Mouse (Mus musculus) kidney, embryonic 16.5 days (tissue): Measurements from ENCODE around the gene Vps13a. TPM values are rescaled to one million over a fixed set of nuclear protein-coding genes. Genes with fewer than 3 reads are reported as not detected.
"Not testable (repeated sequence)": the region's sequence is repeated elsewhere in the genome, so short reads cannot be mapped to it uniquely, and the experiment has no call there.

Experiments used
- ATAC-seq: fragments of 200-750 bp; cut with Nextera tagmentation; 2 replicates; pipeline ENCODE4 v1.8.0; 2017; ENCODE audit warnings: moderate TSS enrichment; ENCODE audit not compliant: low FRiP score, low TSS enrichment
- H3K27ac ChIP-seq: fragments of 300-500 bp; sonication (generic); 2 replicates; pipeline ENCODE4 v1.5.1; 2014; ENCODE audit warnings: low read length
- H3K27me3 ChIP-seq: fragments of 300-500 bp; sonication (generic); 2 replicates; pipeline ENCODE4 v1.6.1; 2014; ENCODE audit warnings: low read length, control low read depth, mixed read lengths; ENCODE audit not compliant: insufficient read depth
- H3K36me3 ChIP-seq: fragments of 300-500 bp; sonication (generic); 2 replicates; pipeline ENCODE4 v1.6.1; 2014; ENCODE audit warnings: low read length, control low read depth, mixed read lengths; ENCODE audit not compliant: insufficient read depth
- H3K4me1 ChIP-seq: fragments of 300-500 bp; sonication (generic); 2 replicates; pipeline ENCODE4 v1.6.1; 2014; ENCODE audit warnings: low read length, control low read depth, mixed read lengths; ENCODE audit not compliant: insufficient read depth
- H3K4me2 ChIP-seq: fragments of 300-500 bp; sonication (generic); replicated peaks from 2 replicates; pipeline ENCODE4 v1.6.1; 2014; ENCODE audit warnings: low read depth, low read length
- H3K4me3 ChIP-seq: fragments of 300-500 bp; sonication (generic); 2 replicates; pipeline ENCODE4 v1.5.1; 2014; ENCODE audit warnings: mild to moderate bottlenecking, low read length
- H3K9ac ChIP-seq: fragments of 300-500 bp; sonication (generic); replicated peaks from 2 replicates; pipeline ENCODE4 v1.6.1; 2014; ENCODE audit warnings: low read length
- H3K9me3 ChIP-seq: fragments of 300-500 bp; sonication (generic); 2 replicates; pipeline ENCODE4 v1.6.1; 2016; ENCODE audit warnings: low read length, control low read depth
- WGBS: fragments of 180-500 bp; shearing (Covaris S2); extraction: QIAGEN DNeasy Blood & Tissue Kit; methylation state at CpG from one replicate; pipeline ENCODE4 v1.1.7; 2014; 5-methylcytosine and 5-hydroxymethylcytosine counted together
- polyA plus RNA-seq: library from polyadenylated mRNA; unstranded; fragments of >200 nt; fragmentation: Nextera tagmentation; extraction: Ambion mirVana; gene quantifications from 2 replicates; pipeline ENCODE4 v1.2.1, GENCODE M21; 2015

Gene Vps13a
- polyA plus RNA-seq, 1 experiment from 2014 or later = 7.8 TPM

DNA sequence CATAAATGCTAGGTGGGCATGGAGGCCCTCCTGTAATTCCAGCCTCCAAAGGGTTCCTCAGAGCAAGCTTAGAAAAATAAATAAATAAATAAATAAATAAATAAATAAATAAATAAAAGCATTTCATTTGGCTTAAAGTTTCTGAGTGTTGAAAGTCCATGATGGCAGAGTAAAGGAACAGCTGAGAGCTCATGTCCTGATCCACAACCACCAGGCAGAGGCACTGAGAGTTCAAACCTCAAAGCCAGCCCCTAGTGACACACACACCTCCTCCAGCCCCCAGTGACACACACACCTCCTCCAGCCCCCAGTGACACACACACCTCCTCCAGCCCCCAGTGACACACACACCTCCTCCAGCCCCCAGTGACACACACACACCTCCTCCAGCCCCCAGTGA lies 3.3 kb downstream of the Vps13a start:
- H3K27ac ChIP-seq, ATAC-seq, H3K9me3 ChIP-seq, H3K27me3 ChIP-seq, H3K4me3 ChIP-seq, H3K9ac ChIP-seq, H3K36me3 ChIP-seq, H3K4me2 ChIP-seq: not testable (repeated sequence)
- peaks cover 15% of the 10 kb centered on the region for H3K4me1 ChIP-seq

- WGBS = 64% methylated on average over 11 of the region's 11 CpGs
- no peak for ATAC-seq
- Histone ChIP-seq H3K4me1 (no peaks in the 10 kb centered on the region), H3K27me3 (no peaks in the 10 kb centered on the region), H3K4me2 (no peak overlapping the region), H3K4me3 (no peak overlapping the region), H3K9ac (no peak overlapping the region), H3K9me3 (no peaks in the 10 kb centered on the region), H3K27ac (no peak overlapping the region), H3K36me3 (no peaks in the 10 kb centered on the region)
These were observed 7.3 kb downstream of the Vps13a start for GRCm38 (mm10) chr19:16773237-16774016.

DNA sequence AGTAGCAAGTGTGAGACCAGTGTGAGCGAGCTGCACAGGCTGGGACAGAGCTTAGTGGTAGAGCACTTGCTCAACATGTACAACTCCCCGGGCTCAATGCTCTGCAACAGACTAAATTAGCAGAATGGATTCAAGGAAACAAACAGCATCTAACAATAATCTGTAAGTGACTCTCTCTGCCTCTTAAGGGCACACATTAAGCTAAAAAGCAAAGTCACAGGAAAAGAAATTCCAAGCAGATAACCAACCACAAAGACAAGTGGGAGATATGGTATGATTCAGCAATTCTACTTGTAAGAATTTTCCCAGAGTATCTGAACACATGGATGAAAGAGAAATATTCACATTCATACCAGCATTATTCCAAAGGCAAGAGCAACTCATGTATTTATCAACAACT lies 13.3 kb downstream of the Vps13a start:
- Histone ChIP-seq H3K4me3 (no peak overlapping the region), H3K27me3 (no peaks in the 10 kb centered on the region), H3K9me3 (no peaks in the 10 kb centered on the region), H3K27ac (no peak overlapping the region), H3K9ac (no peak overlapping the region), H3K4me1 (no peaks in the 10 kb centered on the region), H3K4me2 (no peak overlapping the region), H3K36me3 (no peaks in the 10 kb centered on the region)
- 90% methylated on average over 2 of the region's 2 CpGs for WGBS
- no peak for ATAC-seq

- not testable (repeated sequence) for H3K9ac ChIP-seq, H3K36me3 ChIP-seq, H3K4me2 ChIP-seq, H3K9me3 ChIP-seq, H3K4me3 ChIP-seq, H3K4me1 ChIP-seq, H3K27ac ChIP-seq, ATAC-seq, H3K27me3 ChIP-seq
- WGBS = 90% methylated on average over 8 of the region's 9 CpGs
These were observed 23.3 kb downstream of the Vps13a start for GRCm38 (mm10) chr19:16757439-16757838.

- Histone ChIP-seq H3K4me1 (no peaks in the 10 kb centered on the region), H3K4me2 (no peak overlapping the region), H3K36me3 (no peaks in the 10 kb centered on the region), H3K4me3 (no peak overlapping the region), H3K9ac (no peak overlapping the region), H3K27me3 (no peaks in the 10 kb centered on the region), H3K9me3 (no peaks in the 10 kb centered on the region), H3K27ac (no peak overlapping the region)
- no peak for ATAC-seq
These were observed 24.9 kb downstream of the Vps13a start for GRCm38 (mm10) chr19:16755854-16756253.

DNA sequence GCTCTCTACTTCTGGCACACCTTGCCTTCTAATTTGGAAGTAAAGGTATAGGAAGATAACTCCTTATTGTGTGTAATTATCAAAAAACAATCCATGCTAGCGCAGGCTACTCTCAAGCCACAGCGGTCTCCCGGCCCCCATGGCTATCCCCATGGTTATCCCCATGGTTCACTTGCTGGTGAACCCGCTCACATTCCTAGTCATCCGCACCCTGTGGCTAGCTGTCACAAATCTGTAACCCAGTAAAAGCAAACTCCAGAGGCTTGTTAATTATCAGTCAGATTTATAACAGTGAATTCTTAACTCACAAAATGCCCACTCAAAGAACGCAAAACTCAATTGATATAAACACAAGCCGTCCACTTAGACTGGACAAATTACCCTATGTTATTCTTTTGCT lies 25.5 kb downstream of the Vps13a start:
- Histone ChIP-seq H3K4me3 (no peak overlapping the region), H3K4me1 (no peaks in the 10 kb centered on the region), H3K9ac (no peak overlapping the region), H3K9me3 (no peaks in the 10 kb centered on the region), H3K4me2 (no peak overlapping the region), H3K27me3 (no peaks in the 10 kb centered on the region), H3K27ac (no peak overlapping the region), H3K36me3 (no peaks in the 10 kb centered on the region)
- peak; percentile 69; the same call in 1 of the 2 replicates for ATAC-seq
- 74% methylated on average over 7 of the region's 7 CpGs for WGBS

DNA sequence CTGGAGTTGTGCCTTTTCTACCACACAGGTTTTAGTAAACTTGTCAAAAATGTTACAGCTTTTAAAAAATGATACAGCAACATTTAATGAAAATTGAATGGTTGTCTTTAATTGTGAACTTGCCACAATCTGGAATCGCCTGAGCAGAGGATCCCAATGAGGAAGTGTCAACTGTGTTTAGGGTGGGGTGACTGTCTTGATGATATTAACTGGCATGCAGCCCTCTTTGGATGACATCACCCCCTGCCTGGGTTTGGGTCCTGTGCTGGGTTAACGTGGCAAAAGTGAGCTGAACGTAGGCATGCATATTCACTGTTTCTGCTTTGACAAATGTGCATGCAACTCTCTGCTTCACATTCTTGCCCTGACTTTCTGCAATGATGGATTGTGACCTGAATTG lies 27.6 kb downstream of the Vps13a start:
- WGBS = 88% methylated on average over 3 of the region's 3 CpGs

DNA sequence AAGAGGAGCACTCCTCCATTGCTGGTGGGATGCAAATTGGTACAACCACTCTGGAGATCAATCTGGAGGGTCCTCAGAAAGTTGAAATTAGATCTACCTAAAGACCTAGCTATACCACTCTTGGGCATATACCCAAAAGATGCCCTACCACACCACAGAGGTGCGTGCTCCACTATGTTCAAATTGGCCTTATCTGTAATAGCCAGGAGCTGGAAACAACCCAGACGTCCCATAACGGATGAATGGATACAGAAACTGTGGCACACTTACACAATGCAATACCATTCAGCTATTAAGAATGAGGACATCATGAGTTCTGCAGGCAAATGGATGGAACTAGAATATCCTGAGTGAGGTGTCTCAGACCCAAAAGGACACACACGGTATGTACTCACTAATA lies 43.9 kb downstream of the Vps13a start:
- Histone ChIP-seq H3K36me3 (no peaks in the 10 kb centered on the region; the same call in 1 of the 2 replicates), H3K4me3 (no peak overlapping the region), H3K9ac (no peak overlapping the region), H3K4me1 (no peaks in the 10 kb centered on the region), H3K27ac (no peak overlapping the region), H3K9me3 (no peaks in the 10 kb centered on the region), H3K27me3 (no peaks in the 10 kb centered on the region), H3K4me2 (no peak overlapping the region)
- 92% methylated on average over 4 of the region's 4 CpGs for WGBS
- ATAC-seq = no peak

More for the DNA sequence above, 27.6 kb downstream of the Vps13a start:
- no peak overlapping the region for H3K9ac ChIP-seq
- no peaks in the 10 kb centered on the region for H3K4me1 ChIP-seq
- H3K4me2 ChIP-seq = no peak overlapping the region
- no peak overlapping the region for H3K27ac ChIP-seq
- no peak for ATAC-seq
- H3K27me3 ChIP-seq = no peaks in the 10 kb centered on the region
- no peaks in the 10 kb centered on the region for H3K36me3 ChIP-seq
- no peaks in the 10 kb centered on the region for H3K9me3 ChIP-seq
- no peak overlapping the region for H3K4me3 ChIP-seq

DNA sequence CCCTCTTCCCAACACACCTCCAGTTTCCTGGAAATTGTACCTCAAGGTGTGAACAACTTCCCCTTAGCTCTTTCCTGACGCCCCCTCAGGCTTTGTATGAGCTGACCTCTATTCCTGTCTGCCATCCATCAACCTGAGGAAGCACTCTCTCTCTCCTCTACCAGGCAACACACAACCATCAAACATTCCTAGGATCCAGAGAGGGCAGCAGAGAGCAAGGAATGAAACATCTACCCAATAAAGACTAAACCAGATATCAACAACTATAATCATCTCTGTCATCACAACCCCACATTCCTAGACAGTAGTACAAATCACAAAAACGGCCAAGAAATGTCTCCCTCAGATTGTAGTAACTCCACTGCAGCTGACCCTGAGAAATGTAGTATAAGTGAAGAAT lies 52.0 kb downstream of the Vps13a start:
- Histone ChIP-seq H3K9me3 (no peaks in the 10 kb centered on the region), H3K27ac (no peak overlapping the region), H3K4me2 (no peak overlapping the region), H3K36me3 (no peaks in the 10 kb centered on the region; the same call in 1 of the 2 replicates), H3K4me3 (no peak overlapping the region), H3K4me1 (no peaks in the 10 kb centered on the region), H3K9ac (no peak overlapping the region), H3K27me3 (no peaks in the 10 kb centered on the region)
- WGBS = 27% methylated on average over 2 of the region's 2 CpGs
- no peak for ATAC-seq

GRCm38 (mm10) chr19:16715249-16715648 lies 65.5 kb downstream of the Vps13a start:
- 88% methylated on average over 3 of the region's 3 CpGs for WGBS

More at GRCm38 (mm10) chr19:16715249-16715648, 65.5 kb downstream of the Vps13a start:
- Histone ChIP-seq H3K9me3 (0 out of 2 replicates have a peak, but pooled peaks cover 2% of the 10 kb centered on the region), H3K27me3 (no peaks in the 10 kb centered on the region), H3K4me3 (no peak overlapping the region), H3K36me3 (no peaks in the 10 kb centered on the region), H3K4me1 (no peaks in the 10 kb centered on the region), H3K4me2 (no peak overlapping the region), H3K9ac (no peak overlapping the region), H3K27ac (no peak overlapping the region)
- ATAC-seq = no peak
